Mouse (Mus musculus) neural tube, embryonic 14.5 days (tissue): Measurements from ENCODE around the gene Fam118a. TPM values are rescaled to one million over a fixed set of nuclear protein-coding genes. Genes with fewer than 3 reads are reported as not detected.
"Not testable (repeated sequence)": the region's sequence is repeated elsewhere in the genome, so short reads cannot be mapped to it uniquely, and the experiment has no call there.

ENCODE experiments used
- ATAC-seq: fragments of 200-750 bp; cut with Nextera tagmentation; 2 replicates; pipeline ENCODE4 v1.8.0; 2017; ENCODE audit warnings: low read depth, mild to moderate bottlenecking, moderate TSS enrichment, moderate library complexity
- H3K27ac ChIP-seq: fragments of 300-500 bp; sonication (generic); 2 replicates; pipeline ENCODE4 v1.5.1; 2014; ENCODE audit warnings: low read depth, mild to moderate bottlenecking, control low read depth, low read length, moderate library complexity, mixed read lengths
- H3K27me3 ChIP-seq: fragments of 300-500 bp; sonication (generic); 2 replicates; pipeline ENCODE4 v1.6.1; 2014; ENCODE audit warnings: low read length; ENCODE audit not compliant: control insufficient read depth, insufficient read depth
- H3K36me3 ChIP-seq: fragments of 300-500 bp; sonication (generic); 2 replicates; pipeline ENCODE4 v1.6.1; 2014; ENCODE audit warnings: low read length, mixed read lengths; ENCODE audit not compliant: control insufficient read depth, insufficient read depth
- H3K4me1 ChIP-seq: fragments of 300-500 bp; sonication (generic); 2 replicates; pipeline ENCODE4 v1.6.1; 2014; ENCODE audit warnings: low read length; ENCODE audit not compliant: control insufficient read depth, insufficient read depth
- H3K4me2 ChIP-seq: fragments of 300-500 bp; sonication (generic); 2 replicates; pipeline ENCODE4 v1.6.1; 2014; ENCODE audit warnings: mild to moderate bottlenecking, low read depth, low read length, control low read depth
- H3K4me3 ChIP-seq: fragments of 300-500 bp; sonication (generic); 2 replicates; pipeline ENCODE4 v1.5.1; 2014; ENCODE audit warnings: low read depth, low read length, control low read depth, mixed read lengths
- H3K9ac ChIP-seq: fragments of 300-500 bp; sonication (generic); replicated peaks from 2 replicates; pipeline ENCODE4 v1.6.1; 2014; ENCODE audit warnings: low read depth, mild to moderate bottlenecking, control low read depth, low read length, mixed read lengths
- H3K9me3 ChIP-seq: fragments of 300-500 bp; sonication (generic); 2 replicates; pipeline ENCODE4 v1.6.1; 2016; ENCODE audit warnings: low read length; ENCODE audit not compliant: control insufficient read depth
- WGBS: fragments of 180-500 bp; shearing (Covaris S2); extraction: QIAGEN DNeasy Blood & Tissue Kit; methylation state at CpG from one replicate; pipeline ENCODE4 v1.1.7; 2014; 5-methylcytosine and 5-hydroxymethylcytosine counted together
- polyA plus RNA-seq: library from polyadenylated mRNA; unstranded; fragments of >200 nt; fragmentation: Nextera tagmentation; extraction: Ambion mirVana; gene quantifications from 2 replicates; pipeline ENCODE4 v1.2.1, GENCODE M21; 2014

Gene Fam118a
- polyA plus RNA-seq, 1 experiment from 2014 or later = 27.3 TPM

GRCm38 (mm10) chr15:85011895-85012661, 16.7 kb upstream of the Fam118a start:
- no peak for ATAC-seq
- 32% methylated on average over 19 of the region's 19 CpGs for WGBS
- no peak overlapping the region for H3K4me2 ChIP-seq
- H3K36me3 ChIP-seq = no peaks in the 10 kb centered on the region
- H3K9ac ChIP-seq = no peak overlapping the region
- H3K4me1 ChIP-seq = no peaks in the 10 kb centered on the region
- H3K9me3 ChIP-seq = no peaks in the 10 kb centered on the region
- 0 out of 2 replicates have a peak overlapping the region, but pooled peaks have one; percentile 13 for H3K27ac ChIP-seq
- no peaks in the 10 kb centered on the region for H3K27me3 ChIP-seq
- no peak overlapping the region for H3K4me3 ChIP-seq

DNA sequence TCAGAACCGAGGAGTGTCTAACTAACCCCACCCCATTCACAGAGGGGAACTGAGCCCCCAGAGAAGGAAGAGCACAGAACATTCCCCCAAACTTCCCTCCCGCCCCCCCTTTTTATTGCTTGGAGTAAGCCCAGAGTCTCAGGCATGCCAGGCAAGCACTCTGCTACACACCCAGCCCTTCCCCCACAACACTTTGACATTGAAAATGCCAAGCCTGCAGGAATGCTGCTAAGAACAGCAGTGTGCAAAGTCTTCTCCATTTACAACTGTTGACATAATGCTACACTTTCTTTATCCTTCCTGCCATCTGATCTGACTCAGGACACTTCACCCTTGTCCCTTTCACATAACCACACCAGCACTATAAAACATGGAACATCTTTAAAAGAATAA, 16.1 kb upstream of the Fam118a start:
- WGBS = 19% methylated on average over 2 of the region's 2 CpGs
- Histone ChIP-seq H3K9ac (no peak overlapping the region), H3K27ac (no peak overlapping the region), H3K4me2 (no peak overlapping the region), H3K4me3 (no peak overlapping the region), H3K4me1 (no peaks in the 10 kb centered on the region), H3K27me3 (no peaks in the 10 kb centered on the region), H3K36me3 (no peaks in the 10 kb centered on the region), H3K9me3 (no peaks in the 10 kb centered on the region)
- ATAC-seq = no peak

GRCm38 (mm10) chr15:85015771-85016170, 13.0 kb upstream of the Fam118a start:
- Histone ChIP-seq H3K27me3 (no peaks in the 10 kb centered on the region), H3K4me1 (no peaks in the 10 kb centered on the region), H3K36me3 (no peaks in the 10 kb centered on the region), H3K9me3 (no peaks in the 10 kb centered on the region), H3K9ac (no peak overlapping the region), H3K4me2 (no peak overlapping the region), H3K4me3 (no peak overlapping the region), H3K27ac (no peak overlapping the region)
- WGBS = 84% methylated on average over 11 of the region's 11 CpGs
- no peak for ATAC-seq

GRCm38 (mm10) chr15:85016951-85017664, 11.6 kb upstream of the Fam118a start, which contains the start of gene Upk3a:
Gene Upk3a (plus strand): TSS chr15:85017141.
- Histone ChIP-seq H3K36me3 (no peaks in the 10 kb centered on the region), H3K9ac (no peak within 1 kb of the TSS), H3K27me3 (no peaks in the 10 kb centered on the region), H3K4me3 (no peak within 1 kb of the TSS), H3K27ac (no peak within 1 kb of the TSS), H3K4me2 (peak within 1 kb of the TSS; percentile 21), H3K9me3 (no peaks in the 10 kb centered on the region), H3K4me1 (no peaks in the 10 kb centered on the region)
- no peak for ATAC-seq
- 6% methylated on average over 21 of the region's 21 CpGs for WGBS

GRCm38 (mm10) chr15:85022211-85022610, 6.5 kb upstream of the Fam118a start:
- WGBS = 74% methylated on average over 4 of the region's 4 CpGs
- Histone ChIP-seq H3K9ac (no peak overlapping the region), H3K4me1 (no peaks in the 10 kb centered on the region), H3K4me2 (no peak overlapping the region), H3K36me3 (no peaks in the 10 kb centered on the region), H3K9me3 (no peaks in the 10 kb centered on the region), H3K4me3 (no peak overlapping the region), H3K27me3 (no peaks in the 10 kb centered on the region), H3K27ac (no peak overlapping the region)
- ATAC-seq = no peak

DNA sequence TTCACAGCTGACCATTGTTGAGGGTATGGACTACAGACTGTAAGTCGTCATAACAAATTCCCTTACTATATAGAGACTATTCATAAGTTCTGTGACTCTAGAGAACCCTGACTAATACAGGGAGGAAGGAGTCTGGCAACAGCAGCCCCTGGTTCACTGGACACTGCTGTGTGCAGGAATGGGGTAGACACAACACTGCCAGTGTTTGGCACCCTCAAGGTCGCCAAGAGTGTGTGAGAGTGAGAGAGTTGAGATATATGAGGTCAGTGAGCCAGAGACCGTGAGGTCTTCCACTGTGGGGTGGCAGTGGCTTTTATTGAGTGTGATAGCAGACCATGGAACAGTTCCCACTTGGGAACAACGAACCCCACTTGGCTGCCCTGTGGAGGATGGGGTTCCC, 2.6 kb upstream of the Fam118a start:
- WGBS = 84% methylated on average over 4 of the region's 4 CpGs
- Histone ChIP-seq H3K4me3 (no peak overlapping the region), H3K27me3 (no peaks in the 10 kb centered on the region), H3K4me1 (no peaks in the 10 kb centered on the region), H3K9ac (no peak overlapping the region), H3K36me3 (no peaks in the 10 kb centered on the region), H3K27ac (no peak overlapping the region), H3K9me3 (no peaks in the 10 kb centered on the region), H3K4me2 (no peak overlapping the region)
- ATAC-seq = no peak

- no peaks in the 10 kb centered on the region for H3K27me3 ChIP-seq
- 29% methylated on average over 4 of the region's 4 CpGs for WGBS
- no peak overlapping the region for H3K4me3 ChIP-seq
- no peak overlapping the region for H3K9ac ChIP-seq
- H3K4me1 ChIP-seq = no peaks in the 10 kb centered on the region
- H3K27ac ChIP-seq = no peak overlapping the region
- H3K4me2 ChIP-seq = no peak overlapping the region
- ATAC-seq = no peak
- H3K36me3 ChIP-seq = no peaks in the 10 kb centered on the region
- no peaks in the 10 kb centered on the region for H3K9me3 ChIP-seq
Measured at GRCm38 (mm10) chr15:85027740-85028139, 1.0 kb upstream of the Fam118a start.

- not testable (repeated sequence) for H3K9me3 ChIP-seq, H3K27me3 ChIP-seq, H3K4me3 ChIP-seq, H3K9ac ChIP-seq, H3K4me1 ChIP-seq, H3K27ac ChIP-seq, H3K36me3 ChIP-seq, H3K4me2 ChIP-seq, ATAC-seq
- 88% methylated on average over 1 of the region's 1 CpGs for WGBS
Measured at GRCm38 (mm10) chr15:85030643-85031042, 1.9 kb downstream of the Fam118a start.

DNA sequence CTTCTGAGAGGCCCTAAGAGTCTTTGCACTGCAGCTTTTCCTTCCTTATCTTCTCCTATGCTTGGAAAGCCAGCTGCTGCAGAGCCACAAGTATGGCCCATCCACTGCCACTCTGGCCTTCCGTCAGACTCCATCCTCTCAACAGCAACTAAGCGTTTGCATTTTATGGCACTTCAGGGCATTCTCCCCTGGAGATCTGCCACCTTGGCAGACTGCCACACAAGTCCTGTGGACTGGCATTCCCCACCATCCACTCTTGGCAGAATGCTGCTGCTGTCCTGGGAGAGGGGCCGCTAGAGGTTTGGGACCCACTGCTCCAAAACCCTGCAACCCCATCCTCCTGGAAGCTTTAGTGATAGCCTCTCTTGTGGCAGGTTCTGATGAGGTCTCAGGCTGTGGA, 3.1 kb downstream of the Fam118a start:
- Histone ChIP-seq H3K4me1 (0 out of 2 replicates have a peak, but pooled peaks cover 3% of the 10 kb centered on the region), H3K4me3 (no peak overlapping the region), H3K27ac (no peak overlapping the region), H3K4me2 (no peak overlapping the region), H3K27me3 (no peaks in the 10 kb centered on the region), H3K9me3 (no peaks in the 10 kb centered on the region), H3K9ac (no peak overlapping the region), H3K36me3 (no peaks in the 10 kb centered on the region)
- no peak for ATAC-seq
- 49% methylated on average over 3 of the region's 3 CpGs for WGBS
